Mouse (Mus musculus) heart, adult 2 months (tissue): ENCODE results near the gene Ttc9b. TPM values are rescaled to one million over a fixed set of nuclear protein-coding genes. Genes with fewer than 3 reads are reported as not detected.

Source experiments
- DNase-seq, 2 experiments: peaks; one replicate each; pipeline ENCODE4 v3.0.0; 2021
- H3K27ac ChIP-seq: fragments of 200-600 bp; 2 replicates; pipeline ENCODE4 v1.8.1; 2022
- H3K27me3 ChIP-seq: fragments of 200-500 bp; 2 replicates; pipeline ENCODE4 v1.6.1; 2012; ENCODE audit warnings: mild to moderate bottlenecking, low read length, inconsistent platforms, mixed read lengths; ENCODE audit not compliant: control insufficient read depth, insufficient read depth
- H3K36me3 ChIP-seq: fragments of 200-500 bp; 2 replicates; pipeline ENCODE4 v1.6.1; 2012; ENCODE audit warnings: low read length, inconsistent platforms; ENCODE audit not compliant: control insufficient read depth, insufficient read depth
- H3K4me1 ChIP-seq: fragments of 200-500 bp; 2 replicates; pipeline ENCODE4 v1.6.1; 2011; ENCODE audit warnings: low read length; ENCODE audit not compliant: control insufficient read depth, insufficient read depth
- H3K4me3 ChIP-seq: fragments of 200-600 bp; 2 replicates; pipeline ENCODE4 v1.8.1; 2022
- H3K79me2 ChIP-seq: fragments of 200-500 bp; replicated peaks from 2 replicates; pipeline ENCODE4 v1.6.1; 2012; ENCODE audit warnings: mild to moderate bottlenecking, inconsistent platforms, low read length, moderate library complexity, mixed read lengths; ENCODE audit not compliant: control insufficient read depth, insufficient read depth
- H3K9ac ChIP-seq: fragments of 200-500 bp; 2 replicates; pipeline ENCODE4 v1.6.1; 2012; ENCODE audit warnings: low read depth, mild to moderate bottlenecking, control low read depth, inconsistent platforms, low read length, mixed read lengths
- CTCF ChIP-seq: fragments of 200-600 bp; IDR thresholded peaks from 2 replicates; pipeline ENCODE4 v1.8.1; 2022; ENCODE audit warnings: antibody characterized with exemption, mild to moderate bottlenecking, moderate library complexity
- EP300 ChIP-seq: fragments of 200-500 bp; IDR thresholded peaks from 2 replicates; pipeline ENCODE4 v1.6.1; 2011; ENCODE audit warnings: low read depth, low read length, control low read depth; ENCODE audit not compliant: insufficient read depth
- POLR2A ChIP-seq: fragments of 200-500 bp; IDR thresholded peaks from 2 replicates; pipeline ENCODE4 v1.6.1; 2011; ENCODE audit warnings: mild to moderate bottlenecking, low read depth, low read length, control low read depth; ENCODE audit not compliant: insufficient read depth
- WGBS: fragments of 180-500 bp; shearing (Covaris S2); methylation state at CpG from one replicate; pipeline ENCODE4 v1.1.7; 2018; 5-methylcytosine and 5-hydroxymethylcytosine counted together
- intact Hi-C: fragments of 180-260 bp; cut with DNase I; formaldehyde crosslinking; loops from one replicate; pipeline ENCODE4 v1.15.1; 2025
- polyA plus RNA-seq: library from polyadenylated mRNA; depleted of rRNA; stranded (reverse); fragments of >200 nt; gene quantifications from 2 replicates; pipeline ENCODE4 v1.2.3, GENCODE M21; 2012
- total RNA-seq, 2 experiments: library from RNA; stranded (reverse); gene quantifications; 2 replicates each; pipeline ENCODE4 v1.2.3; 2021

Ttc9b gene
- total and polyA plus RNA-seq, 3 experiments: not detected

- Histone ChIP-seq H3K4me1 (peaks cover 25% of the 10 kb centered on the region), H3K4me3 (no peak overlapping the region), H3K79me2 (peaks cover 5% of the 10 kb centered on the region), H3K9ac (no peak overlapping the region), H3K27me3 (no peaks in the 10 kb centered on the region), H3K36me3 (no peaks in the 10 kb centered on the region), H3K27ac (peak overlapping the region; percentile 62)
- WGBS: 84% methylated on average over 3 of the region's 3 CpGs
- TF ChIP-seq EP300: no peak
- TF ChIP-seq POLR2A: no peak
- no peak for TF ChIP-seq CTCF
- intact Hi-C loops: loop anchor here (5.0 kb wide), 1 partner anchor 34 kb away; no protein-coding TSS in a partner anchor
- no peak for DNase-seq
Observed at GRCm38 (mm10) chr7:27608130-27608529, 45.6 kb upstream of the Ttc9b start.

GRCm38 (mm10) chr7:27609285-27609684 is 44.4 kb upstream of the Ttc9b start:
- Histone ChIP-seq H3K79me2 (peaks cover 5% of the 10 kb centered on the region), H3K4me3 (no peak overlapping the region), H3K27ac (peak overlapping the region; percentile 17), H3K4me1 (peaks cover 25% of the 10 kb centered on the region), H3K27me3 (no peaks in the 10 kb centered on the region), H3K36me3 (no peaks in the 10 kb centered on the region), H3K9ac (no peak overlapping the region)
- WGBS: 33% methylated on average over 4 of the region's 4 CpGs
- TF ChIP-seq POLR2A (no peak), EP300 (no peak), CTCF (no peak)
- intact Hi-C loops: loop anchor here (5.0 kb wide), 1 partner anchor 33 kb away; no protein-coding TSS in a partner anchor
- DNase-seq: peak in 1 of 2 experiments; percentile 61

- no peak overlapping the region for H3K4me3 ChIP-seq
- no peaks in the 10 kb centered on the region for H3K36me3 ChIP-seq
- no peak for TF ChIP-seq EP300
- no peak for TF ChIP-seq CTCF
- TF ChIP-seq POLR2A: no peak
- intact Hi-C loops: loop anchor here (5.0 kb wide), 1 partner anchor 33 kb away; no protein-coding TSS in a partner anchor
- H3K27ac ChIP-seq: no peak overlapping the region; the same call in 1 of the 2 replicates
- no peak for DNase-seq
- peaks cover 23% of the 10 kb centered on the region for H3K4me1 ChIP-seq
- H3K27me3 ChIP-seq: no peaks in the 10 kb centered on the region
- peaks cover 7% of the 10 kb centered on the region for H3K79me2 ChIP-seq
- H3K9ac ChIP-seq: no peak overlapping the region
- 43% methylated on average over 2 of the region's 2 CpGs for WGBS
Observed at GRCm38 (mm10) chr7:27609688-27610087, 44.0 kb upstream of the Ttc9b start.

GRCm38 (mm10) chr7:27610370-27610769 is 43.3 kb upstream of the Ttc9b start:
- peaks cover 5% of the 10 kb centered on the region for H3K79me2 ChIP-seq
- H3K27me3 ChIP-seq: no peaks in the 10 kb centered on the region
- TF ChIP-seq EP300 (no peak), CTCF (no peak), POLR2A (no peak)
- no peak for DNase-seq
- H3K9ac ChIP-seq: no peak overlapping the region
- no peaks in the 10 kb centered on the region for H3K36me3 ChIP-seq
- intact Hi-C loops: no loop called here
- peaks cover 21% of the 10 kb centered on the region for H3K4me1 ChIP-seq
- H3K27ac ChIP-seq: no peak overlapping the region
- 91% methylated on average over 3 of the region's 3 CpGs for WGBS
- H3K4me3 ChIP-seq: no peak overlapping the region

GRCm38 (mm10) chr7:27610871-27611270 is 42.8 kb upstream of the Ttc9b start:
- Histone ChIP-seq H3K9ac (no peak overlapping the region), H3K79me2 (peaks cover 5% of the 10 kb centered on the region), H3K27ac (no peak overlapping the region), H3K36me3 (no peaks in the 10 kb centered on the region), H3K4me3 (no peak overlapping the region), H3K4me1 (peaks cover 18% of the 10 kb centered on the region), H3K27me3 (no peaks in the 10 kb centered on the region)
- no peak for DNase-seq
- TF ChIP-seq POLR2A: no peak
- no peak for TF ChIP-seq CTCF
- TF ChIP-seq EP300: no peak
- WGBS: 91% methylated on average over 5 of the region's 5 CpGs
- intact Hi-C loops: no loop called here

GRCm38 (mm10) chr7:27612940-27613339 is 40.8 kb upstream of the Ttc9b start:
- intact Hi-C loops: no loop called here
- no peak overlapping the region for H3K9ac ChIP-seq
- no peaks in the 10 kb centered on the region for H3K27me3 ChIP-seq
- H3K79me2 ChIP-seq: peaks cover 5% of the 10 kb centered on the region
- H3K27ac ChIP-seq: no peak overlapping the region
- no peaks in the 10 kb centered on the region for H3K36me3 ChIP-seq
- no peak for DNase-seq
- WGBS: 64% methylated on average over 4 of the region's 4 CpGs
- H3K4me3 ChIP-seq: no peak overlapping the region
- H3K4me1 ChIP-seq: peaks cover 7% of the 10 kb centered on the region
- TF ChIP-seq EP300 (no peak), POLR2A (no peak), CTCF (no peak)
